Mouse (Mus musculus): ENCODE results near the gene Csrnp3.

DNA sequence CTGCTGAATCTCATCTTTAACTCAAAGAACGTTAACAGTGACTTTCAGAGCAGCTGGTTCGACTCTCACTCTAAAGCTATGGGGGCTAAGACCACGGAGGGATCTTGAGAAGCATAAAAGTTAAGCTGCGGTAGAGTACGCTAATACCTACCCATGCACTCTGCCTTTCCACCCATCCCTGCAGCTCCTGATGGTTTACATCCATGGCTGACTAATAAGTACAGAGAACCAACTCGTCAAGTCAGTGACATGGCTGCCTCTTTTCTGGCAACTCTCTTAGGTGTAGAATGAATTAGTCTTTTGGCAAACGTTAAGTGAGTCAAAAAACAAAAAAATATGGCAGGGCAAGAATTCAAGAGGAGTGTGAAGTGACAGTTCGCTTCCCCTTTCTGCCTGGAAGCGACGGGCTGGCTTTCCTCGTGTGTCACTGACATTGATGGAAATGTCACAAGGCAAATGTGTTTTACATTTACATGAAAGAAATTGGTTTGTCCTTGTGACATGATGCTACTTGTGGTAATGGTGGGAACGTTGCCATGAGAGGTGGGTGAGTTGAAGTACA is 19.3 kb downstream of the Csrnp3 start:
- TF ChIP-seq CTCF (IDR thresholded peaks at IDR 0.05; ENCODE audit: low read depth, low read length) = no peak
- no peak for TF ChIP-seq GATA1 (IDR thresholded peaks at IDR 0.05; ENCODE audit: borderline replicate concordance, low read length)
- TF ChIP-seq GATA2 (IDR thresholded peaks at IDR 0.05; ENCODE audit: borderline replicate concordance, low read depth, low read length) = no peak

All from G1E (cell line).